Mouse (Mus musculus) cortical plate, adult 2 months (tissue): Measurements from ENCODE around the gene Wnt11.
A peak's percentile ranks its signal among the peaks of the same experiment; 100 is the strongest.

Source experiments
- CTCF ChIP-seq: fragments of 200-500 bp; IDR thresholded peaks from 2 replicates; pipeline ENCODE4 v1.5.1; 2011; ENCODE audit warnings: mild to moderate bottlenecking, control low read depth, low read length; ENCODE audit not compliant: insufficient read depth; ENCODE audit errors: extremely low read depth
- POLR2A ChIP-seq: fragments of 200-500 bp; IDR thresholded peaks from 2 replicates; pipeline ENCODE4 v1.6.1; 2011; ENCODE audit warnings: mild to moderate bottlenecking, low read length, control low read depth; ENCODE audit not compliant: insufficient read depth; ENCODE audit errors: extremely low read depth

DNA sequence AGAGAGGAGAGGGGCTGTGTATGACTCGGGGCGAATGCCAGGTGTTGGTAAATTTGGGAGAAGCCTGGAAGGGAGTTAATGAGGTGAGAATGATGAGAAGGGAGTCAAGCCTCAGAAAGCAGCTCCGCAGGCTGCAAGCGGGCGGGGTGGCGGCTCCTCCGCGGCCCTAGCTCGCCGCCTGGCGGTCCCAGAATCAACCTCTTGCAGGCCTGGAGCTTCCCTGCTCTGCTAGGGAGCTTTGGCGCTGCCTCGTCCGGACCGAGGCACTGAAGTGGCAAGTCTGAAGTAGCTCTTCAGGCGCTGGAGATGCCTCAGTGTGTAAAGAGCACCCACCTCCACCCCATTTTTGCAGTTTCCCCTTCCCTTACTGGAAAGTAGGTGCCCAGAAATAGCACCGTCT, 3.0 kb downstream of the Wnt11 start:
- TF ChIP-seq CTCF (peak; percentile 53), POLR2A (no peak)
